Mouse (Mus musculus) liver, embryonic 11.5 days (tissue): ENCODE results near the gene Cnot3. TPM values are rescaled to one million over a fixed set of nuclear protein-coding genes. Genes with fewer than 3 reads are reported as not detected.
"Not testable (repeated sequence)": the region's sequence is repeated elsewhere in the genome, so short reads cannot be mapped to it uniquely, and the experiment has no call there.

Experiments
- ATAC-seq: fragments of 200-750 bp; cut with Nextera tagmentation; replicated peaks from 2 replicates; pipeline ENCODE4 v1.8.0; 2017; ENCODE audit warnings: moderate number of reproducible peaks, mild to moderate bottlenecking, moderate TSS enrichment, moderate library complexity; ENCODE audit not compliant: low FRiP score
- DNase-seq: peaks from one replicate; pipeline ENCODE4 v3.0.0-alpha.2; 2017; ENCODE audit warnings: low spot score
- H3K27ac ChIP-seq: fragments of 300-500 bp; sonication (generic); 2 replicates; pipeline ENCODE4 v1.5.1; 2014; ENCODE audit warnings: mild to moderate bottlenecking, low read depth, low read length, control low read depth
- H3K27me3 ChIP-seq: fragments of 300-500 bp; sonication (generic); replicated peaks from 2 replicates; pipeline ENCODE4 v1.6.1; 2014; ENCODE audit warnings: low read length, mixed read lengths; ENCODE audit not compliant: control insufficient read depth, insufficient read depth
- H3K36me3 ChIP-seq: fragments of 300-500 bp; sonication (generic); 2 replicates; pipeline ENCODE4 v1.6.1; 2014; ENCODE audit warnings: mild to moderate bottlenecking, low read length, moderate library complexity, mixed read lengths; ENCODE audit not compliant: control insufficient read depth, insufficient read depth
- H3K4me1 ChIP-seq: fragments of 300-500 bp; sonication (generic); replicated peaks from 2 replicates; pipeline ENCODE4 v1.6.1; 2014; ENCODE audit warnings: low read length, mixed read lengths; ENCODE audit not compliant: control insufficient read depth, insufficient read depth
- H3K4me2 ChIP-seq: fragments of 300-500 bp; sonication (generic); 2 replicates; pipeline ENCODE4 v1.6.1; 2014; ENCODE audit warnings: mild to moderate bottlenecking, control low read depth, moderate library complexity
- H3K4me3 ChIP-seq: fragments of 300-500 bp; sonication (generic); 2 replicates; pipeline ENCODE4 v1.5.1; 2014; ENCODE audit warnings: low read depth, low read length, control low read depth
- H3K9ac ChIP-seq: fragments of 300-500 bp; sonication (generic); 2 replicates; pipeline ENCODE4 v1.6.1; 2014; ENCODE audit warnings: low read depth, low read length, control low read depth
- H3K9me3 ChIP-seq: fragments of 300-500 bp; sonication (generic); 2 replicates; pipeline ENCODE4 v1.6.1; 2016; ENCODE audit warnings: low read length, inconsistent platforms, mixed read lengths; ENCODE audit not compliant: control insufficient read depth
- WGBS: fragments of 180-500 bp; shearing (Covaris S2); extraction: QIAGEN DNeasy Blood & Tissue Kit; methylation state at CpG from one replicate; pipeline ENCODE4 v1.1.7; 2014; 5-methylcytosine and 5-hydroxymethylcytosine counted together
- polyA plus RNA-seq: library from polyadenylated mRNA; unstranded; fragments of >200 nt; fragmentation: Nextera tagmentation; extraction: Ambion mirVana; gene quantifications from 2 replicates; pipeline ENCODE4 v1.2.1, GENCODE M21; 2014

Gene Cnot3
- polyA plus RNA-seq, 1 experiment from 2014 or later, result 76.5 TPM

GRCm38 (mm10) chr7:3703148-3703878 is 58.2 kb downstream of the Cnot3 start:
- Histone ChIP-seq H3K9ac (peak overlapping the region; percentile 98), H3K4me3 (peak overlapping the region; percentile 95), H3K27me3 (no peaks in the 10 kb centered on the region), H3K4me2 (peak overlapping the region; percentile 94), H3K36me3 (peaks cover 23% of the 10 kb centered on the region), H3K4me1 (peaks cover 7% of the 10 kb centered on the region; the same call in 1 of the 2 replicates), H3K27ac (peak overlapping the region; percentile 95), H3K9me3 (no peaks in the 10 kb centered on the region)
- WGBS, result 18% methylated on average over 6 of the region's 6 CpGs
- no peak for DNase-seq
- peak; percentile 47 for ATAC-seq

- Histone ChIP-seq H3K27ac (peak within 1 kb of the TSS; percentile 95), H3K4me3 (peak within 1 kb of the TSS; percentile 95), H3K36me3 (peaks cover 23% of the 10 kb centered on the region), H3K27me3 (no peaks in the 10 kb centered on the region), H3K4me1 (peaks cover 7% of the 10 kb centered on the region; the same call in 1 of the 2 replicates), H3K9me3 (no peaks in the 10 kb centered on the region), H3K4me2 (peak within 1 kb of the TSS; percentile 94), H3K9ac (peak within 1 kb of the TSS; percentile 98)
- ATAC-seq, result peak; percentile 84
- DNase-seq, result peak; percentile 90
- WGBS, result 2% methylated on average over 42 of the region's 42 CpGs
Observed at GRCm38 (mm10) chr7:3703879-3704441, 58.9 kb downstream of the Cnot3 start, which contains the start of gene Rps9. Rps9 (plus strand) TSS chr7:3703993.

- peak overlapping the region; percentile 94 for H3K4me2 ChIP-seq
- under 1% methylated on average over 20 of the region's 20 CpGs for WGBS
- H3K27me3 ChIP-seq, result no peaks in the 10 kb centered on the region
- DNase-seq (no peak), ATAC-seq (no peak)
- H3K4me1 ChIP-seq, result peaks cover 7% of the 10 kb centered on the region; the same call in 1 of the 2 replicates
- H3K36me3 ChIP-seq, result peaks cover 23% of the 10 kb centered on the region
- peak overlapping the region; percentile 95 for H3K4me3 ChIP-seq
- peak overlapping the region; percentile 95 for H3K27ac ChIP-seq
- H3K9ac ChIP-seq, result peak overlapping the region; percentile 98
- H3K9me3 ChIP-seq, result no peaks in the 10 kb centered on the region
Observed at GRCm38 (mm10) chr7:3704475-3704874, 59.4 kb downstream of the Cnot3 start.

- H3K27me3 ChIP-seq, H3K4me1 ChIP-seq, H3K9me3 ChIP-seq, DNase-seq, ATAC-seq: not testable (repeated sequence)
- Histone ChIP-seq H3K27ac (peak overlapping the region; percentile 95), H3K36me3 (peaks cover 23% of the 10 kb centered on the region), H3K4me2 (peak overlapping the region; percentile 94), H3K4me3 (peak overlapping the region; percentile 95), H3K9ac (peak overlapping the region; percentile 98)
- 3% methylated on average over 6 of the region's 7 CpGs for whole genome bisulfite sequencing
Observed at GRCm38 (mm10) chr7:3705461-3705860, 60.4 kb downstream of the Cnot3 start.

GRCm38 (mm10) chr7:3705911-3706310 is 60.8 kb downstream of the Cnot3 start:
- no peak for ATAC-seq
- H3K9me3 ChIP-seq, result no peaks in the 10 kb centered on the region
- H3K9ac ChIP-seq, result peak overlapping the region; percentile 98
- H3K4me2 ChIP-seq, result peak overlapping the region; percentile 94
- no peaks in the 10 kb centered on the region for H3K27me3 ChIP-seq
- H3K4me1 ChIP-seq, result peaks cover 7% of the 10 kb centered on the region; the same call in 1 of the 2 replicates
- peaks cover 23% of the 10 kb centered on the region for H3K36me3 ChIP-seq
- peak overlapping the region; percentile 95 for H3K4me3 ChIP-seq
- no peak for DNase-seq
- 32% methylated on average over 6 of the region's 6 CpGs for WGBS
- H3K27ac ChIP-seq, result peak overlapping the region; percentile 95

- 47% methylated on average over 11 of the region's 11 CpGs for WGBS
- no peaks in the 10 kb centered on the region for H3K27me3 ChIP-seq
- peaks cover 7% of the 10 kb centered on the region; the same call in 1 of the 2 replicates for H3K4me1 ChIP-seq
- DNase-seq (no peak), ATAC-seq (no peak)
- no peaks in the 10 kb centered on the region for H3K9me3 ChIP-seq
- peaks cover 23% of the 10 kb centered on the region for H3K36me3 ChIP-seq
- peak overlapping the region; percentile 98 for H3K9ac ChIP-seq
- H3K4me2 ChIP-seq, result peak overlapping the region; percentile 94
- peak overlapping the region; percentile 95 for H3K4me3 ChIP-seq
- H3K27ac ChIP-seq, result peak overlapping the region; percentile 95
Observed at GRCm38 (mm10) chr7:3706343-3706934, 61.4 kb downstream of the Cnot3 start.

- 28% methylated on average over 4 of the region's 4 CpGs for WGBS
- peak overlapping the region; percentile 94 for H3K4me2 ChIP-seq
Observed at GRCm38 (mm10) chr7:3707027-3707426, 62.0 kb downstream of the Cnot3 start.

GRCm38 (mm10) chr7:3707568-3708413 is 62.7 kb downstream of the Cnot3 start:
- ATAC-seq (peak; percentile 40), DNase-seq (no peak)
- H3K4me3 ChIP-seq, result no peak overlapping the region
- WGBS, result 22% methylated on average over 7 of the region's 7 CpGs
- 0 out of 2 replicates have a peak overlapping the region, but pooled peaks have one; percentile 29 for H3K27ac ChIP-seq
- no peak overlapping the region for H3K9ac ChIP-seq
- no peak overlapping the region for H3K4me2 ChIP-seq
- H3K27me3 ChIP-seq, result no peaks in the 10 kb centered on the region
- H3K4me1 ChIP-seq, result peaks cover 7% of the 10 kb centered on the region; the same call in 1 of the 2 replicates
- no peaks in the 10 kb centered on the region for H3K9me3 ChIP-seq
- H3K36me3 ChIP-seq, result peaks cover 23% of the 10 kb centered on the region

More at GRCm38 (mm10) chr7:3707027-3707426, 62.0 kb downstream of the Cnot3 start:
- ATAC-seq (peak; percentile 3; the same call in 1 of the 2 replicates), DNase-seq (no peak)
- peaks cover 7% of the 10 kb centered on the region; the same call in 1 of the 2 replicates for H3K4me1 ChIP-seq
- no peaks in the 10 kb centered on the region for H3K9me3 ChIP-seq
- H3K4me3 ChIP-seq, result peak overlapping the region; percentile 95
- peak overlapping the region; percentile 95 for H3K27ac ChIP-seq
- H3K9ac ChIP-seq, result peak overlapping the region; percentile 98; the same call in 1 of the 2 replicates
- H3K36me3 ChIP-seq, result peaks cover 23% of the 10 kb centered on the region
- H3K27me3 ChIP-seq, result no peaks in the 10 kb centered on the region
